Mouse (Mus musculus): ENCODE measurements around the gene Kcnmb2. TPM values are rescaled to one million over a fixed set of nuclear protein-coding genes. Genes with fewer than 3 reads are reported as not detected.

Gene Kcnmb2
- polyA plus RNA-seq, 1 experiment from 2014 or later = 2.4 TPM

GRCm38 (mm10) chr3:31979661-31980060 lies 77.4 kb downstream of the Kcnmb2 start:
- H3K27me3 ChIP-seq (replicated peaks; ENCODE audit: control insufficient read depth, insufficient read depth, low read length) = no peaks in the 10 kb centered on the region
- H3K9ac ChIP-seq (ENCODE audit: low read length) = no peak overlapping the region
- no peak overlapping the region for H3K27ac ChIP-seq (ENCODE audit: low read depth)
- 28% methylated on average over 3 of the region's 3 CpGs for WGBS
- H3K4me2 ChIP-seq (ENCODE audit: low read length) = no peak overlapping the region
- no peaks in the 10 kb centered on the region for H3K36me3 ChIP-seq (ENCODE audit: control insufficient read depth, insufficient read depth, low read length)
- H3K9me3 ChIP-seq (ENCODE audit: control insufficient read depth, low read length) = no peaks in the 10 kb centered on the region
- DNase-seq (ENCODE audit: low spot score) = no peak
- no peaks in the 10 kb centered on the region for H3K4me1 ChIP-seq (replicated peaks; ENCODE audit: control insufficient read depth, insufficient read depth, low read length)
- no peak overlapping the region for H3K4me3 ChIP-seq (ENCODE audit: low read depth, low read length)
- no peak for ATAC-seq (replicated peaks; ENCODE audit: low FRiP score, low TSS enrichment, low read depth)

- no peaks in the 10 kb centered on the region for H3K9me3 ChIP-seq (ENCODE audit: control insufficient read depth, low read length)
- 70% methylated on average over 5 of the region's 5 CpGs for WGBS
- H3K4me1 ChIP-seq (replicated peaks; ENCODE audit: control insufficient read depth, insufficient read depth, low read length) = no peaks in the 10 kb centered on the region
- no peaks in the 10 kb centered on the region for H3K36me3 ChIP-seq (ENCODE audit: control insufficient read depth, insufficient read depth, low read length)
- DNase-seq (ENCODE audit: low spot score) (no peak), ATAC-seq (replicated peaks; ENCODE audit: low FRiP score, low TSS enrichment, low read depth) (no peak)
- no peak overlapping the region for H3K9ac ChIP-seq (ENCODE audit: low read length)
- H3K27me3 ChIP-seq (replicated peaks; ENCODE audit: control insufficient read depth, insufficient read depth, low read length) = no peaks in the 10 kb centered on the region
- H3K27ac ChIP-seq (ENCODE audit: low read depth) = no peak overlapping the region
- no peak overlapping the region for H3K4me2 ChIP-seq (ENCODE audit: low read length)
- H3K4me3 ChIP-seq (ENCODE audit: low read depth, low read length) = no peak overlapping the region
Measured at GRCm38 (mm10) chr3:31982444-31982843, 80.1 kb downstream of the Kcnmb2 start.

GRCm38 (mm10) chr3:31985103-31985502 lies 82.8 kb downstream of the Kcnmb2 start:
- Histone ChIP-seq H3K4me1 (replicated peaks; ENCODE audit: control insufficient read depth, insufficient read depth, low read length) (no peaks in the 10 kb centered on the region), H3K27ac (ENCODE audit: low read depth) (no peak overlapping the region), H3K36me3 (ENCODE audit: control insufficient read depth, insufficient read depth, low read length) (no peaks in the 10 kb centered on the region), H3K9me3 (ENCODE audit: control insufficient read depth, low read length) (no peaks in the 10 kb centered on the region), H3K27me3 (replicated peaks; ENCODE audit: control insufficient read depth, insufficient read depth, low read length) (no peaks in the 10 kb centered on the region), H3K4me2 (ENCODE audit: low read length) (no peak overlapping the region), H3K4me3 (ENCODE audit: low read depth, low read length) (no peak overlapping the region), H3K9ac (ENCODE audit: low read length) (no peak overlapping the region)
- DNase-seq (ENCODE audit: low spot score) = no peak
- no peak for ATAC-seq (replicated peaks; ENCODE audit: low FRiP score, low TSS enrichment, low read depth)
- WGBS = 83% methylated on average over 4 of the region's 4 CpGs

GRCm38 (mm10) chr3:31991526-31992045 lies 89.3 kb downstream of the Kcnmb2 start:
- no peak overlapping the region for H3K9ac ChIP-seq (ENCODE audit: low read length)
- no peak overlapping the region for H3K4me2 ChIP-seq (ENCODE audit: low read length)
- no peaks in the 10 kb centered on the region for H3K36me3 ChIP-seq (ENCODE audit: control insufficient read depth, insufficient read depth, low read length)
- H3K4me3 ChIP-seq (ENCODE audit: low read depth, low read length) = no peak overlapping the region
- H3K27ac ChIP-seq (ENCODE audit: low read depth) = no peak overlapping the region
- DNase-seq (ENCODE audit: low spot score) = no peak
- ATAC-seq (replicated peaks; ENCODE audit: low FRiP score, low TSS enrichment, low read depth) = peak; percentile 70
- WGBS = 40% methylated on average over 5 of the region's 5 CpGs
- H3K9me3 ChIP-seq (ENCODE audit: control insufficient read depth, low read length) = no peaks in the 10 kb centered on the region
- H3K27me3 ChIP-seq (replicated peaks; ENCODE audit: control insufficient read depth, insufficient read depth, low read length) = no peaks in the 10 kb centered on the region
- 0 out of 2 replicates have a peak, but pooled peaks cover 3% of the 10 kb centered on the region for H3K4me1 ChIP-seq (replicated peaks; ENCODE audit: control insufficient read depth, insufficient read depth, low read length)

GRCm38 (mm10) chr3:32011566-32011965 lies 109.3 kb downstream of the Kcnmb2 start:
- no peaks in the 10 kb centered on the region for H3K27me3 ChIP-seq (replicated peaks; ENCODE audit: control insufficient read depth, insufficient read depth, low read length)
- no peak overlapping the region for H3K9ac ChIP-seq (ENCODE audit: low read length)
- no peaks in the 10 kb centered on the region for H3K36me3 ChIP-seq (ENCODE audit: control insufficient read depth, insufficient read depth, low read length)
- no peak for DNase-seq (ENCODE audit: low spot score)
- H3K27ac ChIP-seq (ENCODE audit: low read depth) = no peak overlapping the region
- no peaks in the 10 kb centered on the region for H3K4me1 ChIP-seq (replicated peaks; ENCODE audit: control insufficient read depth, insufficient read depth, low read length)
- WGBS = 92% methylated on average over 5 of the region's 5 CpGs
- no peak for ATAC-seq (replicated peaks; ENCODE audit: low FRiP score, low TSS enrichment, low read depth)
- H3K9me3 ChIP-seq (ENCODE audit: control insufficient read depth, low read length) = no peaks in the 10 kb centered on the region
- no peak overlapping the region for H3K4me3 ChIP-seq (ENCODE audit: low read depth, low read length)
- no peak overlapping the region for H3K4me2 ChIP-seq (ENCODE audit: low read length)

GRCm38 (mm10) chr3:32012205-32012931 lies 110.1 kb downstream of the Kcnmb2 start:
- Histone ChIP-seq H3K9me3 (ENCODE audit: control insufficient read depth, low read length) (no peaks in the 10 kb centered on the region), H3K9ac (ENCODE audit: low read length) (no peak overlapping the region), H3K4me3 (ENCODE audit: low read depth, low read length) (no peak overlapping the region), H3K27ac (ENCODE audit: low read depth) (no peak overlapping the region), H3K27me3 (replicated peaks; ENCODE audit: control insufficient read depth, insufficient read depth, low read length) (no peaks in the 10 kb centered on the region), H3K36me3 (ENCODE audit: control insufficient read depth, insufficient read depth, low read length) (no peaks in the 10 kb centered on the region), H3K4me2 (ENCODE audit: low read length) (no peak overlapping the region), H3K4me1 (replicated peaks; ENCODE audit: control insufficient read depth, insufficient read depth, low read length) (no peaks in the 10 kb centered on the region)
- no peak for DNase-seq (ENCODE audit: low spot score)
- 82% methylated on average over 12 of the region's 12 CpGs for WGBS
- ATAC-seq (replicated peaks; ENCODE audit: low FRiP score, low TSS enrichment, low read depth) = no peak

GRCm38 (mm10) chr3:32020981-32021380 lies 118.7 kb downstream of the Kcnmb2 start:
- Histone ChIP-seq H3K9ac (ENCODE audit: low read length) (no peak overlapping the region), H3K27me3 (replicated peaks; ENCODE audit: control insufficient read depth, insufficient read depth, low read length) (no peaks in the 10 kb centered on the region), H3K9me3 (ENCODE audit: control insufficient read depth, low read length) (no peaks in the 10 kb centered on the region), H3K4me2 (ENCODE audit: low read length) (no peak overlapping the region), H3K36me3 (ENCODE audit: control insufficient read depth, insufficient read depth, low read length) (no peaks in the 10 kb centered on the region), H3K4me1 (replicated peaks; ENCODE audit: control insufficient read depth, insufficient read depth, low read length) (no peaks in the 10 kb centered on the region), H3K4me3 (ENCODE audit: low read depth, low read length) (no peak overlapping the region), H3K27ac (ENCODE audit: low read depth) (no peak overlapping the region)
- no peak for ATAC-seq (replicated peaks; ENCODE audit: low FRiP score, low TSS enrichment, low read depth)
- WGBS = 95% methylated on average over 6 of the region's 6 CpGs
- no peak for DNase-seq (ENCODE audit: low spot score)

GRCm38 (mm10) chr3:32029375-32030050 lies 127.2 kb downstream of the Kcnmb2 start:
- DNase-seq (ENCODE audit: low spot score) (no peak), ATAC-seq (replicated peaks; ENCODE audit: low FRiP score, low TSS enrichment, low read depth) (no peak)
- H3K4me3 ChIP-seq (ENCODE audit: low read depth, low read length) = no peak overlapping the region
- 75% methylated on average over 10 of the region's 10 CpGs for WGBS
- no peaks in the 10 kb centered on the region for H3K4me1 ChIP-seq (replicated peaks; ENCODE audit: control insufficient read depth, insufficient read depth, low read length)
- H3K27ac ChIP-seq (ENCODE audit: low read depth) = no peak overlapping the region
- no peaks in the 10 kb centered on the region for H3K27me3 ChIP-seq (replicated peaks; ENCODE audit: control insufficient read depth, insufficient read depth, low read length)
- no peaks in the 10 kb centered on the region for H3K9me3 ChIP-seq (ENCODE audit: control insufficient read depth, low read length)
- H3K36me3 ChIP-seq (ENCODE audit: control insufficient read depth, insufficient read depth, low read length) = no peaks in the 10 kb centered on the region
- no peak overlapping the region for H3K4me2 ChIP-seq (ENCODE audit: low read length)
- H3K9ac ChIP-seq (ENCODE audit: low read length) = no peak overlapping the region
